Mouse (Mus musculus) monocyte, adult 59 days (primary cell): ENCODE results near the gene Sec14l3. TPM values are rescaled to one million over a fixed set of nuclear protein-coding genes. Genes with fewer than 3 reads are reported as not detected.

Source experiments
- total RNA-seq, 2 experiments: library from RNA; stranded (reverse); gene quantifications; one replicate each; pipeline ENCODE4 v1.2.4; 2023

Gene Sec14l3
- not detected for total RNA-seq

GRCm38 (mm10) chr11:4064627-4065122 is at the start of gene Sec14l3:
TSS of gene Sec14l3 (plus strand) at chr11:4064841.

GRCm38 (mm10) chr11:4031126-4031941 is 33.3 kb upstream of the Sec14l3 start, which contains the start of gene Sec14l4:
TSS of gene Sec14l4 (plus strand) at chr11:4031462.

GRCm38 (mm10) chr11:4095171-4096053 is 30.8 kb downstream of the Sec14l3 start, which contains the start of gene Mtfp1:
TSS of gene Mtfp1 (minus strand) at chr11:4095445.

GRCm38 (mm10) chr11:4122742-4123579 is 58.3 kb downstream of the Sec14l3 start, which contains the start of gene Sec14l2:
TSS of gene Sec14l2 (minus strand) at chr11:4123415.

Other genes starting within 250 kb of the Sec14l3 start
- gene Osbp2, start 200.9 kb upstream of the Sec14l3 start, total RNA-seq: not detected
- gene 4921536K21Rik, start 169.7 kb upstream of the Sec14l3 start, total RNA-seq: 1 to 10 TPM; 1.3 to 1.9 TPM
- gene Dusp18, start 169.6 kb upstream of the Sec14l3 start, total RNA-seq: 10 to 100 TPM; 10.5 to 11.7 TPM
- 10 to 100 TPM; 27.1 to 29.5 TPM for gene Slc35e4, start 150.2 kb upstream of the Sec14l3 start, total RNA-seq
- gene Tcn2, start 132.7 kb upstream of the Sec14l3 start, total RNA-seq: 100 to 1,000 TPM; 108 to 152 TPM
- 10 to 100 TPM; 62.3 to 64.0 TPM for gene Pes1, start 100.9 kb upstream of the Sec14l3 start, total RNA-seq
- gene 4930556J24Rik, start 88.1 kb upstream of the Sec14l3 start, total RNA-seq: not detected
- gene Gal3st1, start 81.2 kb upstream of the Sec14l3 start, total RNA-seq: not detected
- not detected for gene Sec14l4, start 33.4 kb upstream of the Sec14l3 start, total RNA-seq
- under 1 TPM; 0.47 to 0.88 TPM for gene Mtfp1, start 30.6 kb downstream of the Sec14l3 start, total RNA-seq
- gene Sec14l2, start 58.6 kb downstream of the Sec14l3 start, total RNA-seq: under 1 TPM in 1 of 2 experiments, not detected in 1; 0.33 TPM
- gene Rnf215, start 70.4 kb downstream of the Sec14l3 start, total RNA-seq: 10 to 100 TPM; 21.5 to 30.7 TPM
- gene Ccdc157, start 95.5 kb downstream of the Sec14l3 start, total RNA-seq: 1 to 10 TPM; 1.0 to 1.1 TPM
- gene Sf3a1, start 95.5 kb downstream of the Sec14l3 start, total RNA-seq: 10 to 100 TPM; 29.3 to 31.8 TPM
- gene Tbc1d10a, start 121.9 kb downstream of the Sec14l3 start, total RNA-seq: 10 to 100 TPM; 36.5 to 38.7 TPM
- 1 to 10 TPM; 2.6 to 4.3 TPM for gene Castor1, start 153.4 kb downstream of the Sec14l3 start, total RNA-seq
- 10 to 100 TPM; 74.4 to 81.8 TPM for gene Osm, start 171.6 kb downstream of the Sec14l3 start, total RNA-seq
- 1 to 10 TPM; 2.3 to 3.4 TPM for gene Lif, start 192.7 kb downstream of the Sec14l3 start, total RNA-seq